Mouse (Mus musculus): ENCODE results near the gene Olfr1495. TPM values are rescaled to one million over a fixed set of nuclear protein-coding genes. Genes with fewer than 3 reads are reported as not detected.

Olfr1495 gene
- polyA plus RNA-seq (2012; rRNA removed), result not detected in 2 replicates

GRCm38 (mm10) chr19:13764306-13764705, at the start of gene Olfr1495:
TSS of gene Olfr1495 (plus strand) at chr19:13764606.

GRCm38 (mm10) chr19:13722978-13723377, 41.4 kb upstream of the Olfr1495 start, which contains the start of gene Olfr1493-ps1:
TSS of gene Olfr1493-ps1 (plus strand) at chr19:13723278.

GRCm38 (mm10) chr19:13739428-13739827, 25.0 kb upstream of the Olfr1495 start, which contains the start of gene Olfr1494:
TSS of gene Olfr1494 (plus strand) at chr19:13739728.

GRCm38 (mm10) chr19:13777578-13777977, 13.2 kb downstream of the Olfr1495 start, which contains the start of gene Olfr1496:
TSS of gene Olfr1496 (plus strand) at chr19:13777878.

GRCm38 (mm10) chr19:13798102-13798501, 33.7 kb downstream of the Olfr1495 start, which contains the start of gene Olfr1497:
TSS of gene Olfr1497 (minus strand) at chr19:13798202.

DNA sequence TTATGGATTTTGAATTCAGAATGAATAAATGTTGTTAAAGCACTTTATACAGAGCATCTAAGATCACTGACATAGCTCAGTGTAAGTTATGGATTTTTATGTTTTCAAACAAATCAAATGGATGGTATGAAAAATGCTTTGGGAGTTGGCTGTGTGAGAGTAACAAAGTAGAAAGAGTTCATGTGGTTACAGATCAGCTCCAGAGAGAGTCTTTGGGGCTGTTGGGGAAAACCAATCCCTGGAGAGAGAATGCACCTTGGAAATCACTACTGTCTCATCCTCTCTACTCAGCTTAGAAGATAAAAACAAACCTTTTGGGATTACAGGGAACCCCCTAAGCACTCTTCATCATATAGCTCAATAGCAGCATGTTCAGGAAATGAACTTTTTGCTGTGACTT, 54.9 kb downstream of the Olfr1495 start, which contains the start of gene Olfr1499:
Gene Olfr1499 (minus strand): TSS at position 101 of the 400 bp plus-strand sequence.

Other genes with a start within 250 kb of the Olfr1495 start
- gene Olfr1480, start 236.7 kb upstream of the Olfr1495 start, polyA plus RNA-seq (2012; rRNA removed), result not detected in 2 replicates
- gene Olfr1484, start 181.1 kb upstream of the Olfr1495 start, polyA plus RNA-seq (2012; rRNA removed), result not detected in 2 replicates
- gene Olfr1487, start 147.2 kb upstream of the Olfr1495 start, polyA plus RNA-seq (2012; rRNA removed), result not detected in 2 replicates
- gene Olfr1489, start 133.0 kb upstream of the Olfr1495 start, polyA plus RNA-seq (2012; rRNA removed), result not detected in 2 replicates
- not detected in 2 replicates for gene Olfr1490, start 113.5 kb upstream of the Olfr1495 start, polyA plus RNA-seq (2012; rRNA removed)
- not detected in 2 replicates for gene Olfr1491, start 67.3 kb upstream of the Olfr1495 start, polyA plus RNA-seq (2012; rRNA removed)
- gene Olfr1493-ps1, start 41.3 kb upstream of the Olfr1495 start, polyA plus RNA-seq (2012; rRNA removed), result not detected in 2 replicates
- not detected in 2 replicates for gene Olfr1494, start 24.9 kb upstream of the Olfr1495 start, polyA plus RNA-seq (2012; rRNA removed)
- gene Olfr1496, start 13.3 kb downstream of the Olfr1495 start, polyA plus RNA-seq (2012; rRNA removed), result not detected in 2 replicates
- gene Olfr1497, start 33.6 kb downstream of the Olfr1495 start, polyA plus RNA-seq (2012; rRNA removed), result not detected in 2 replicates
- gene Olfr1499, start 54.8 kb downstream of the Olfr1495 start, polyA plus RNA-seq (2012; rRNA removed), result not detected in 2 replicates
- gene Olfr1500, start 65.9 kb downstream of the Olfr1495 start, polyA plus RNA-seq (2012; rRNA removed), result not detected in 2 replicates
- gene Olfr1501, start 86.1 kb downstream of the Olfr1495 start, polyA plus RNA-seq (2012; rRNA removed), result not detected in 2 replicates
- gene Olfr1502, start 97.2 kb downstream of the Olfr1495 start, polyA plus RNA-seq (2012; rRNA removed), result not detected in 2 replicates
- not detected in 2 replicates for gene Olfr1504, start 133.3 kb downstream of the Olfr1495 start, polyA plus RNA-seq (2012; rRNA removed)
- gene Olfr1505, start 148.9 kb downstream of the Olfr1495 start, polyA plus RNA-seq (2012; rRNA removed), result not detected in 2 replicates